Mouse (Mus musculus): ENCODE results near the gene 1810024B03Rik.

GRCm38 (mm10) chr2:127217746-127218145 is 9.7 kb upstream of the 1810024B03Rik start:
- no peak for TF ChIP-seq POLR2A (IDR thresholded peaks at IDR 0.05; ENCODE audit: low read depth, low read length)
- no peak for TF ChIP-seq CTCF (conservative IDR thresholded peaks at IDR 0.05; ENCODE audit: insufficient read depth, insufficient read length, low read depth, low read length)

Data from kidney, adult 2 months (tissue).